Mouse (Mus musculus) small intestine, adult 2 months (tissue): ENCODE data around the gene Lamtor1. TPM values are rescaled to one million over a fixed set of nuclear protein-coding genes. Genes with fewer than 3 reads are reported as not detected.
"Not testable (repeated sequence)": the region's sequence is repeated elsewhere in the genome, so short reads cannot be mapped to it uniquely, and the experiment has no call there.

Experiments used
- H3K27ac ChIP-seq: fragments of 200-500 bp; 2 replicates; pipeline ENCODE4 v1.5.1; 2012; ENCODE audit warnings: low read depth, low read length, control low read depth, inconsistent platforms; ENCODE audit not compliant: insufficient read depth
- H3K27me3 ChIP-seq: fragments of 200-500 bp; 2 replicates; pipeline ENCODE4 v1.6.1; 2012; ENCODE audit warnings: mild to moderate bottlenecking, moderate library complexity, low read length, inconsistent platforms; ENCODE audit not compliant: control insufficient read depth, insufficient read depth
- H3K36me3 ChIP-seq: fragments of 200-500 bp; 2 replicates; pipeline ENCODE4 v1.6.1; 2012; ENCODE audit warnings: mild to moderate bottlenecking, low read length, control low read depth, inconsistent platforms; ENCODE audit not compliant: control insufficient read depth, insufficient read depth
- H3K4me1 ChIP-seq: fragments of 200-500 bp; 2 replicates; pipeline ENCODE4 v1.6.1; 2012; ENCODE audit warnings: low read length, inconsistent platforms, mixed read lengths; ENCODE audit not compliant: control insufficient read depth, insufficient read depth, insufficient read length
- H3K4me3 ChIP-seq: fragments of 200-500 bp; 2 replicates; pipeline ENCODE4 v1.5.1; 2012; ENCODE audit warnings: low read depth, mild to moderate bottlenecking, control low read depth, inconsistent platforms, low read length, moderate library complexity
- CTCF ChIP-seq: fragments of 200-500 bp; IDR thresholded peaks from 2 replicates; pipeline ENCODE4 v1.5.1; 2012; ENCODE audit warnings: low read depth, mild to moderate bottlenecking, control low read depth, inconsistent platforms, low read length, moderate library complexity, mixed read lengths; ENCODE audit not compliant: insufficient replicate concordance, insufficient read length; ENCODE audit errors: extremely low read depth
- POLR2A ChIP-seq: fragments of 200-500 bp; IDR thresholded peaks from 2 replicates; pipeline ENCODE4 v1.6.1; 2012; ENCODE audit warnings: low read depth, mild to moderate bottlenecking, control low read depth, inconsistent platforms, low read length, moderate library complexity
- WGBS: fragments of 180-500 bp; shearing (Covaris S2); methylation state at CpG from one replicate; pipeline ENCODE4 v1.1.7; 2018; 5-methylcytosine and 5-hydroxymethylcytosine counted together
- polyA plus RNA-seq: library from polyadenylated mRNA; depleted of rRNA; stranded (reverse); fragments of >200 nt; gene quantifications from 2 replicates; pipeline ENCODE4 v1.2.3, GENCODE M21; 2012

The Lamtor1 gene
- polyA plus RNA-seq, 1 experiment, result 177 TPM

- Histone ChIP-seq H3K27ac (no peak overlapping the region), H3K4me3 (no peak overlapping the region), H3K36me3 (no peaks in the 10 kb centered on the region), H3K27me3 (no peaks in the 10 kb centered on the region), H3K4me1 (peaks cover 7% of the 10 kb centered on the region; the same call in 1 of the 2 replicates)
- no peak for TF ChIP-seq CTCF
- TF ChIP-seq POLR2A, result no peak
- 95% methylated on average over 10 of the region's 10 CpGs for WGBS
Observed at GRCm38 (mm10) chr7:101901969-101902368, 3.7 kb upstream of the Lamtor1 start.

- peaks cover 5% of the 10 kb centered on the region; the same call in 1 of the 2 replicates for H3K4me1 ChIP-seq
Observed at GRCm38 (mm10) chr7:101902846-101903245, 2.9 kb upstream of the Lamtor1 start.

GRCm38 (mm10) chr7:101906287-101906681, 580 bp downstream of the Lamtor1 start, which contains the start of gene Tomt:
Tomt (minus strand) TSS chr7:101906359.
- no peaks in the 10 kb centered on the region for H3K27me3 ChIP-seq
- H3K27ac ChIP-seq, result peak within 1 kb of the TSS; percentile 92
- peaks cover 14% of the 10 kb centered on the region for H3K36me3 ChIP-seq
- peak within 1 kb of the TSS; percentile 80 for H3K4me3 ChIP-seq
- TF ChIP-seq CTCF (no peak), POLR2A (no peak)
- peaks cover 15% of the 10 kb centered on the region; the same call in 1 of the 2 replicates for H3K4me1 ChIP-seq
- 3% methylated on average over 11 of the region's 11 CpGs for WGBS

More at GRCm38 (mm10) chr7:101902846-101903245, 2.9 kb upstream of the Lamtor1 start:
- TF ChIP-seq CTCF (no peak), POLR2A (no peak)
- Histone ChIP-seq H3K36me3 (no peaks in the 10 kb centered on the region), H3K4me3 (no peak overlapping the region), H3K27ac (no peak overlapping the region), H3K27me3 (no peaks in the 10 kb centered on the region)

- H3K36me3 ChIP-seq, result peaks cover 17% of the 10 kb centered on the region
- H3K4me1 ChIP-seq, result peaks cover 15% of the 10 kb centered on the region; the same call in 1 of the 2 replicates
- H3K27me3 ChIP-seq, result no peaks in the 10 kb centered on the region
- peak overlapping the region; percentile 88 for H3K27ac ChIP-seq
- WGBS, result 34% methylated on average over 8 of the region's 8 CpGs
- peak overlapping the region; percentile 80 for H3K4me3 ChIP-seq
- TF ChIP-seq CTCF (no peak), POLR2A (no peak)
Observed at GRCm38 (mm10) chr7:101906696-101907095, 992 bp downstream of the Lamtor1 start.

GRCm38 (mm10) chr7:101908367-101908766, 2.7 kb downstream of the Lamtor1 start:
- 30% methylated on average over 4 of the region's 4 CpGs for WGBS
- no peaks in the 10 kb centered on the region for H3K27me3 ChIP-seq
- H3K27ac ChIP-seq, result peak overlapping the region; percentile 42
- peaks cover 15% of the 10 kb centered on the region; the same call in 1 of the 2 replicates for H3K4me1 ChIP-seq
- H3K4me3 ChIP-seq, result no peak overlapping the region
- H3K36me3 ChIP-seq, result peaks cover 33% of the 10 kb centered on the region
- TF ChIP-seq POLR2A (no peak), CTCF (no peak)

GRCm38 (mm10) chr7:101910138-101910537, 4.4 kb downstream of the Lamtor1 start:
- Histone ChIP-seq H3K36me3 (peaks cover 39% of the 10 kb centered on the region), H3K27ac (no peak overlapping the region), H3K4me1 (peaks cover 15% of the 10 kb centered on the region; the same call in 1 of the 2 replicates), H3K27me3 (no peaks in the 10 kb centered on the region), H3K4me3 (no peak overlapping the region)
- TF ChIP-seq CTCF (no peak), POLR2A (no peak)
- 78% methylated on average over 4 of the region's 4 CpGs for WGBS

GRCm38 (mm10) chr7:101911982-101912381, 6.3 kb downstream of the Lamtor1 start:
- Histone ChIP-seq H3K27ac (no peak overlapping the region), H3K27me3 (no peaks in the 10 kb centered on the region), H3K4me1 (peaks cover 10% of the 10 kb centered on the region; the same call in 1 of the 2 replicates), H3K4me3 (no peak overlapping the region), H3K36me3 (peaks cover 39% of the 10 kb centered on the region)
- 79% methylated on average over 3 of the region's 3 CpGs for WGBS
- TF ChIP-seq POLR2A (no peak), CTCF (peak; percentile 12; the same call in 1 of the 2 replicates)

GRCm38 (mm10) chr7:101918071-101918470, 12.4 kb downstream of the Lamtor1 start:
- H3K27me3 ChIP-seq, result no peaks in the 10 kb centered on the region
- TF ChIP-seq POLR2A (no peak), CTCF (peak; percentile 75; the same call in 1 of the 2 replicates)
- H3K4me1 ChIP-seq, result no peaks in the 10 kb centered on the region
- 19% methylated on average over 1 of the region's 1 CpGs for WGBS
- H3K4me3 ChIP-seq, result no peak overlapping the region
- H3K27ac ChIP-seq, result no peak overlapping the region
- peaks cover 10% of the 10 kb centered on the region for H3K36me3 ChIP-seq

GRCm38 (mm10) chr7:101925892-101926291, 20.2 kb downstream of the Lamtor1 start:
- not testable (repeated sequence) for H3K4me3 ChIP-seq, H3K27ac ChIP-seq, H3K36me3 ChIP-seq, H3K4me1 ChIP-seq, H3K27me3 ChIP-seq
